Mouse (Mus musculus) CH12.LX (cell line): Measurements from ENCODE around the gene Dcp1b.

ENCODE experiments used
- CTCF ChIP-seq, 2 experiments: IDR thresholded peaks in 1 of 2; conservative IDR thresholded peaks in 1 of 2; 2 replicates each; pipeline ENCODE4 v1.5.1; 2011 to 2012; ENCODE audit warnings: low read depth in 2 of 2, low read length in 2 of 2, improper control_type of control experiment in 1 of 2, inconsistent platforms in 1 of 2, mild to moderate bottlenecking in 1 of 2, moderate library complexity in 1 of 2
- MAX ChIP-seq: IDR thresholded peaks from 2 replicates; pipeline ENCODE4 v1.6.1; 2011; ENCODE audit warnings: low read length, improper control_type of control experiment
- NRF1 ChIP-seq: IDR thresholded peaks from 2 replicates; pipeline ENCODE4 v1.6.1; 2014; ENCODE audit warnings: low read depth, mild to moderate bottlenecking, inconsistent platforms, low read length, improper control_type of control experiment, moderate library complexity
- USF1 ChIP-seq: IDR thresholded peaks from 2 replicates; pipeline ENCODE4 v1.6.1; 2014; ENCODE audit warnings: low read depth, mild to moderate bottlenecking, inconsistent platforms, low read length, improper control_type of control experiment
- ZC3H11A ChIP-seq: IDR thresholded peaks from 2 replicates; pipeline ENCODE4 v1.6.1; 2012; ENCODE audit warnings: low read depth, mild to moderate bottlenecking, inconsistent platforms, low read length, improper control_type of control experiment

GRCm38 (mm10) chr6:119193571-119194154 lies 18.6 kb downstream of the Dcp1b start:
- no peak for TF ChIP-seq CTCF (conservative IDR thresholded peaks at IDR 0.05 in 1 of 2, IDR thresholded peaks at IDR 0.05 in 1 of 2; ENCODE audit: low read depth in 2 of 2, low read length in 2 of 2)
- TF ChIP-seq USF1 = no peak
- no peak for TF ChIP-seq ZC3H11A
- no peak for TF ChIP-seq MAX
- TF ChIP-seq NRF1 = no peak
